Mouse (Mus musculus) left cerebral cortex, adult 2 months (tissue): Measurements from ENCODE around the gene Hivep3. TPM values are rescaled to one million over a fixed set of nuclear protein-coding genes. Genes with fewer than 3 reads are reported as not detected.

Experiments used
- DNase-seq, 2 experiments: peaks; one replicate each; pipeline ENCODE4 v3.0.0; 2021 to 2022; ENCODE audit warnings: low spot score in 2 of 2, mixed read lengths in 1 of 2; ENCODE audit errors: extremely low spot score in 1 of 2
- H3K27ac ChIP-seq: fragments of 200-600 bp; 2 replicates; pipeline ENCODE4 v1.8.1; 2022
- H3K4me3 ChIP-seq: fragments of 200-600 bp; 2 replicates; pipeline ENCODE4 v1.8.1; 2022
- CTCF ChIP-seq: fragments of 200-600 bp; IDR thresholded peaks from 2 replicates; pipeline ENCODE4 v1.8.1; 2022; ENCODE audit warnings: antibody characterized with exemption, mild to moderate bottlenecking, moderate library complexity
- intact Hi-C: fragments of 180-260 bp; cut with DNase I; formaldehyde crosslinking; loops from one replicate; pipeline ENCODE4 v1.15.1; 2025
- total RNA-seq, 2 experiments: library from RNA; stranded (reverse); gene quantifications; 2 replicates each; pipeline ENCODE4 v1.2.3; 2021

Gene Hivep3
- total RNA-seq, 2 experiments from 2014 or later, result 65.8 to 87.4 TPM

DNA sequence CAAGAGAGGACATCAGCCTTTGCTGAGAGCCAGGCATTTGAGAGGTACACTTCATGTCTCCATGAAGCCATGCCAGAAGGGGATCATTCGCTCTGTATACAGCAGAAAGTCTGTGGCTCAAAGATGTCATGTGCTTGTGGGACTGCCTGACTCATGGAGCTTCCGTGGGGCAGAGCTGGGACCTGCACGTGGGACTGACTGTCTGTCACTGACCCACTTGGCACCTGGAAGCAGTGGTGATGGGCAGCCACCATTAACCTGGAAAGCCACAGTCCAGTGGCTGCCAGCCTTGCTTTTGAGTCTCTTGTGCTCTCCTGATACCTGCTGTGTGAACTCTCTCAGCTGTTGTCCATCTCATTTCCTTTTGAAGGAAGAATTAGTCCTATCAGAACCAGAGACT, 256.8 kb downstream of the Hivep3 start:
- H3K27ac ChIP-seq, result no peak overlapping the region
- intact Hi-C loops, result no loop called here
- no peak for DNase-seq
- no peak for TF ChIP-seq CTCF
- H3K4me3 ChIP-seq, result no peak overlapping the region

DNA sequence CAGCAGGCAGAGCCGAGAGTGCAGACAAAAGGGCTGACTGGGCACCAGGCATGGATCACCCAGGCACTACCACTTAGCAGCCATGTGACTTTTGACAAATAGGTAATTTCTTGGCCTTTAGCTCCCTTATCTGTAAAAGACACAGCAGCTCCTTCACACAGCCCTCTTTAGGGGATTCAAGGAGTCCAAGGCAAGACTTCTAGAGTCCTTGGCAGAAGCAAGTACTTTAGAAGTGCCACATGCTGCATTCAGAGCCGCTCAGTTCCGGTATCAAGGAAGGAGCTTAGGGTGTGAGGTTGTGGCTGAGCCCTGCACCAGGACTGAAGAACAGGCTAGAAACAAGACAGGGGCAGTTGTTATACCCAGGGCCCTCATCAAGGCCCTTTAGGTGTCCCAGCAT, 257.3 kb downstream of the Hivep3 start:
- no peak overlapping the region for H3K27ac ChIP-seq
- no peak overlapping the region for H3K4me3 ChIP-seq
- intact Hi-C loops, result no loop called here
- DNase-seq, result no peak
- no peak for TF ChIP-seq CTCF

DNA sequence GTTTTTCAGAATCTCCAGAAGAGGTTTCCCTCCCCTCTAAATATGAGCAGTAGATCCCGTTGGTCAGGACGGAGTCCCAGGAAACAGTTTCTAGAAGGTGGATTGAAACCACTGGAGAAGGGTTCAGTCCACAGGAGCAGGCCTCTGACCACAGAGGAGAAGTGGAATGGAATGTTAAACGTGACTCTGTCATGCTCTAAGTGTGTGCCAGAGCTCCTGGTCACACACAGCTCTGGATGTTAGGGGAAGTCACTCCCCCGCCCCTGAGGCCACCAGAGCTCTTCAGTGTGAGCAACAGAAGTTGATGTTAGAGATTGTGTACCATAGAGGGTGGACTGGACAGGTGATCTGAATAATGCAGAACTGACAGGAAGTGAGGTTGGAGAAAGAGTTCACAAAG, 258.2 kb downstream of the Hivep3 start:
- Histone ChIP-seq H3K27ac (no peak overlapping the region), H3K4me3 (no peak overlapping the region)
- intact Hi-C loops, result no loop called here
- no peak for TF ChIP-seq CTCF
- DNase-seq, result no peak

DNA sequence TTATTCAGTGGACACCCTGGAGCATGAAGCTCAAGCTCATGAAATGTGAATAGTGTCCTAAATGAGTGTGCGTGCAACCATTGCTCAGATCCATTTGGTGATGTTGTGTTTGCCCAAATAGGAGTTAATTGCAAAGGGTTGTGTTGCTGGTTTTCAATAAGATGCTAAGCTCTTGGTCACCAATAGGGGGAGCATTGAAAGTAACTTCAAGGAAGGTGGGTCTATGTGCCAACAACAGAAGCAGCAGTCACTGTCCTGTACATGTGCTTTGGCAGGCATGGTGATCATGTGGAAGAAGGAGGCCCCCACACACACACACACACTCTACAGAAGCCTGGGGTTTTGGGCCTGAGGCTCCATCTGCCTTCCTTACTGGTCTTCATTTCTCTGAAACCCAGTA, 262.8 kb downstream of the Hivep3 start:
- peak; percentile 20; the same call in 1 of the 2 replicates for TF ChIP-seq CTCF
- Histone ChIP-seq H3K4me3 (no peak overlapping the region), H3K27ac (no peak overlapping the region)
- intact Hi-C loops, result no loop called here
- DNase-seq, result no peak

DNA sequence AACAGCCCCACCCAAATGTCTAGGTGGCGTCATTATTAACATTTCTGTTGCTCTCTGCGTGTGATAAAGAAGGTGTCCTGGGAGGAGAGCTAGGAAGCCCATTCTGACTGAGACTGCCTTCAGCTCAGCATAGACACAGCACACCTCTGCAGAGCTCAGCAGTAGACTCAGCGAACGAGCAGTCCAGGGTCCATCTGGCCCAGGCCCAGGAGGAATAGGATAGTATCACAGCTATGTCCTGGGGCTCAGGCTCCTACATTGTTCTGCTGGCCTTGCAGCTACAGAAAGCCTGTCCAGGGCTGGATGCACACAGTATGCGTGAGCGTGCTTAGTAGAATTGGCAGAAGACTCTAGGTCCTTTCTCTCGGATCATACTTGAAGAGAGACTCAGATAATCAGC, 263.8 kb downstream of the Hivep3 start:
- Histone ChIP-seq H3K4me3 (no peak overlapping the region), H3K27ac (no peak overlapping the region)
- DNase-seq, result no peak
- no peak for TF ChIP-seq CTCF
- intact Hi-C loops, result no loop called here

DNA sequence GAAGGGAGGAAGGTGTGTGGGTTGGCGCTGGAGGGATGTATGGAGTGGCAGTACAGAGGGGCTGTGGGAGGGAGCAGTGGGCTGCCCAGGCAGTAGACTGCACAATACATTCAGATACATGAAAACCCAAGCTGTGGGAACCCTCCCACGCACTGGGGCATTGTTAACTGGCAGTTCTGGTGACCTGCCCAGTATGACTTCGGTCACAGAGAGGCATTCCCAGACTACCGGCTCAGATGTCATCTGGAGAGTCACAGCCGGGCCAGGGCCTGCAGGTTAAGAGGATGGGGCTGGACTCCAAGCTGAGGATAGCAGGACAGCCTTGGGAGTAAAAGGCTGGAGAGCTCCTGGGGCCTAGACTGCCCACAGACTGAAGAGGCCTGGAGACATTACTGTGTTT, 265.3 kb downstream of the Hivep3 start:
- intact Hi-C loops, result no loop called here
- H3K27ac ChIP-seq, result no peak overlapping the region
- TF ChIP-seq CTCF, result no peak
- no peak overlapping the region for H3K4me3 ChIP-seq
- no peak for DNase-seq

DNA sequence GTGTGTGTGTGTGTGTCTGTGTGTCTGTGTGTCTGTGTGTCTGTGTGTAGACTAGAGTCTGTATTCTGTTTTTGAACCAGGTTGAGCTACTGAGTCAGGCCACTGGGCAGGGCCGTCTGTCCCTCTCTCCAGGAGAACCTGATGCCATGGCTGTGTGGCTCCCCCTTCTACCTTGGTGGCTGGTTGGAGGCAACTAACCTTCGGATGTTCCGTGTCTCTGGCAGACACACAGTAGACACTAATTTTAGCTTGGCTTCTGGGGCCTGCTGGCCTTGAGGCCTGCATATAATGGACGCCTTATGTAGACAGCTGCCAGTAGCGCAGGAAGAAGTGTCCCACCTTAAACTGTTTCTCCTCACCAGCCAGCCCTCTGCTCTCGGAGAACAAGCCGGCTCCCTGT, 267.3 kb downstream of the Hivep3 start:
- Histone ChIP-seq H3K27ac (no peak overlapping the region), H3K4me3 (no peak overlapping the region)
- intact Hi-C loops, result no loop called here
- TF ChIP-seq CTCF, result no peak
- no peak for DNase-seq

DNA sequence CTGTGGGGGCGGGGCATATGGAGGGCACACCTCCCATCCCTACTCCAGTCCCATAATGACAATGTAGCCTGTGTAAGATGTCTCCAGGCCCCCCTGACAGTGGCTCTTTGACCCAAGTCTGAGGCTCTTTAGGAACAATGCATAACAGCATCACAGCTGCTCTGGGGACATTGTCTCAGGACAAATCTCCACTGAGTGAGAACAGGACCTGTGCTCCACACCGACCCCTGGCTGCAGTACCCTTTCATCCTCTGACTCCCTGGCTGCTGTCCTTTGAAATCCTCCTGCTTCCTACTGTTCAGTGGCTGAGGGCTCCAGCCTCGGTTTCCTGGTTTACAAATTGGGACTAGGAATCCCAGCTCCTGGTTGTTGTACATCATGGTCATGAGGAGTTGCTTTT, 269.4 kb downstream of the Hivep3 start:
- H3K4me3 ChIP-seq, result no peak overlapping the region
- DNase-seq, result no peak
- intact Hi-C loops, result no loop called here
- peak; percentile 30 for TF ChIP-seq CTCF
- no peak overlapping the region for H3K27ac ChIP-seq

DNA sequence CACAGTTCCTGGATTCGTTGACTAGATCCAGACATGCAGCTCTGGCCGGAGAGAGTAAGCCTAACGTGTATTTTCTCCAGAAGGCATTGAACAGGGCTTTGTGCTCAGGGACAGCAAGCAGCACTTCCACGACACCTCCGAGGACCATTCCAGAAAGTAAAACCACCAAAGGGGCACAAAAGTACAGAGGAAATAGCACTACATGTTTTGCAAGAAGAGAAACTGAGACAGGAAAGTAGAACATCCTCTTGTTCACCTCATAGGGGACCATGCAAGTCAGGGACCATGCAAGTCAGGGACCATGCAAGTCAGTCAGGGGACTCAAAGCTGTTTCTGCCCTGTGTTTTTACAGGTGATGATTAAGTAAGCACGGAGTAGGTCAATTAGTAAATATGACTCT, 272.5 kb downstream of the Hivep3 start:
- DNase-seq, result no peak
- Histone ChIP-seq H3K4me3 (no peak overlapping the region), H3K27ac (no peak overlapping the region)
- intact Hi-C loops, result no loop called here
- TF ChIP-seq CTCF, result no peak

DNA sequence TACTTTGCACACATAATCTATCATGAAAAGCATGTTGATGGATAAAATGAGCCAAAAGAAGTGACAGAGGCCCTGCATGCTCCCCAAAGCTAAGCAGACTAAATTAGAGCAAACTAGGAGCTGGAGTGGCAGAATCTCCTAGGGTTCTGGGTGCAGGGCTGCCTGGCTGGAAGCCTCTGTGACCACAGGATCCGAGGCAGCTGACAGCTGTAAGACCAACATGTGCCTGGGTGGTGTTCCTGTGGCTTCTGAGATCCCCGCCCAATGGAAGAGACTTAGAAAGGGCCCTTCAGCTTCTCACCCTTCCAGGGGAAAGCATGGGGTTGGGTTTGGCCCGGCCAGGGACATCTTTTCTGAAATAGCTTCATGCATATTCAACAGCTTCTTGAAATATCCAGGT, 274.3 kb downstream of the Hivep3 start:
- Histone ChIP-seq H3K4me3 (no peak overlapping the region), H3K27ac (peak overlapping the region; percentile 2; the same call in 1 of the 2 replicates)
- intact Hi-C loops, result no loop called here
- no peak for TF ChIP-seq CTCF
- DNase-seq, result no peak

DNA sequence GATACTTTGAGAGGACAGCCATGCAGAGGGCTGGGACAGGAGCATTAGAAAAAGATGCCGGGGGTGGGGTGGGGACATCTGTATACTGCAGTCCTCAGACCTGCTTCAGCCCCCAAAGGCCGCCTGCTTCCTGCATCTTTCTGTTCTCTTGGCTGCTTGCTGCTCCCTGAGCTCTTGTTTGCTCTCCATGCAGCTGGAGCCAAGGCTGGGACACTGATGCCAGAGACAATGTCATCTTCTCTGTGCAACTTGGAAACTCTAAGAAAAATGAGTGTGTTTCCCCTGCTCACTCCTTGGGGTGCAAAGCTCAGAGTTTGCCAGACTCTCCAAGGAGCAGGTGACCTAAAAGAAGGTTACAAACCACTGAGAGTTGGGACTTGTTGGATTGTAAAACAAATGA, 275.6 kb downstream of the Hivep3 start:
- Histone ChIP-seq H3K4me3 (no peak overlapping the region), H3K27ac (no peak overlapping the region)
- intact Hi-C loops, result no loop called here
- no peak for DNase-seq
- no peak for TF ChIP-seq CTCF

DNA sequence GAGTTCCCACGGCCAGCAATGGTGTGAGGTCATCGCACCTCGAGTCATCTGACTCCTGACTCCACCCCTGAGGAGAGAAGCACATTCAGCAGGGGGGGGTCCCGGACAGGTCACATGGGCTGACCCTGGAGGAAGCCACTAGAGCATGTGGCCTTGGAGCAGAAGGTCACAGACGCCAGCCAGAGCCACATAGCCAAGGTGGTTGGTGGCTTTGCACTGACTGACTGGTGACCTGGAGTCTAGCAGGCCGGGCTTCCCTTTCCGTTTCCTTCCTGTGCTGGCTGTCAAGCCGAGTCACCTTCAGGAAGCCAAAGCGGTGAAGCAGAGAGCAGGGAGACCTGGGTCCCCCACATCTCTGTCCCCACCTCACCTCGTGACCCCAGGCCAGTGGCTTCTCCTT, 278.2 kb downstream of the Hivep3 start:
- Histone ChIP-seq H3K27ac (no peak overlapping the region), H3K4me3 (no peak overlapping the region)
- intact Hi-C loops, result no loop called here
- no peak for TF ChIP-seq CTCF
- no peak for DNase-seq

DNA sequence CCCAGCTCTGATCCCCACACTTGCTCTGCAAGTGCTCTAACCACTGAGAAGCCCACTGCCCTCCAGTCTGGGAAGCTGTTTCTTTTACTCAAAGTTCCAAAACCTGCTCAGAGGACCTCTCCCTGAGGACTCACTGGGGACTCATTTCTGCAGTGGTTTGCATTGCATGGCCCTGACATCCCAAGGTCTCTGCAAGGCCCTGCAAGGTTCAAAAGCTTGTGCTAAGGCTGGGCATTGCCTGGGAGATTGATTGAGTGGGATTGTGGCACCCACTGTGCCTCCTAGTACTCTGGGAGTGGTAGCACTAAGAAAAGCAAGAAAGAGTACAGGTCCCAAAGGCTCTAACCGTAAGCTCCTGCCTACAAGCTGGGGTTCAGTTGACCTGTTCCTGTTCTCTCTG, 279.3 kb downstream of the Hivep3 start:
- no peak for DNase-seq
- intact Hi-C loops, result no loop called here
- TF ChIP-seq CTCF, result no peak
- H3K27ac ChIP-seq, result no peak overlapping the region
- H3K4me3 ChIP-seq, result no peak overlapping the region

DNA sequence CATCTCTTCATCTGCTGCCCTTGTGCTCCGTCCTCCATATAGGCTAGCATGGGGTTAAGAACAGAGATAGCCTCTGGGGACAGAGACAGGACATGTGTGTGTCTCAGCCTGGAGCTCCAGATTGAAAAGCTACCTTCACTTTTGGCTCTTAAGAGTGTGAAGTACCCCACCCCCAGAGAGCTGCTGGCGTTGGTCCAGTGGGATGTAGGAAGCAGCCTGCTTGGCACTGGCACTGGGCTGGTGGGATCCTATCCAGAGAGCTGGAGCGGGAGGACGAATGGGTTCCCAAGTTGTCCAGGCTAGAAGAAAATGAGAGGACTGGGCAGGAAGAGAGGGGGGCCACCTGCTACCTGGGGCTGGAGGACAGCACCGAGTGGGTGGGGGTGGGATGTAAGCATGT, 284.8 kb downstream of the Hivep3 start:
- Histone ChIP-seq H3K4me3 (no peak overlapping the region), H3K27ac (no peak overlapping the region)
- intact Hi-C loops, result no loop called here
- peak; percentile 43 to 50 for DNase-seq
- TF ChIP-seq CTCF, result no peak
